Mouse (Mus musculus): ENCODE data around the gene Smtnl1. TPM values are rescaled to one million over a fixed set of nuclear protein-coding genes. Genes with fewer than 3 reads are reported as not detected.

The Smtnl1 gene
- polyA plus RNA-seq, 1 experiment from 2014 or later = not detected

Other genes starting within 250 kb of the Smtnl1 start
- 38.6 and 39.2 TPM in 2 replicates for gene Ctnnd1, start 171.9 kb downstream of the Smtnl1 start, polyA plus RNA-seq (2015; fragmentation: Nextera tagmentation; extraction: Ambion mirVana)
- gene Btbd18, start 163.6 kb downstream of the Smtnl1 start, polyA plus RNA-seq (2015; fragmentation: Nextera tagmentation; extraction: Ambion mirVana) = 0.28 and 0.29 TPM in 2 replicates
- 217 and 222 TPM in 2 replicates for gene Selenoh, start 151.9 kb downstream of the Smtnl1 start, polyA plus RNA-seq (2015; fragmentation: Nextera tagmentation; extraction: Ambion mirVana)
- gene Gm28635, start 144.6 kb downstream of the Smtnl1 start, polyA plus RNA-seq (2015; fragmentation: Nextera tagmentation; extraction: Ambion mirVana) = not detected in 2 replicates
- gene Med19, start 144.2 kb downstream of the Smtnl1 start, polyA plus RNA-seq (2015; fragmentation: Nextera tagmentation; extraction: Ambion mirVana) = 52.1 and 53.5 TPM in 2 replicates
- 256 and 260 TPM in 2 replicates for gene Tmx2, start 143.5 kb downstream of the Smtnl1 start, polyA plus RNA-seq (2015; fragmentation: Nextera tagmentation; extraction: Ambion mirVana)
- gene Zdhhc5, start 107.5 kb downstream of the Smtnl1 start, polyA plus RNA-seq (2015; fragmentation: Nextera tagmentation; extraction: Ambion mirVana) = 17.2 and 18.5 TPM in 2 replicates
- 26.7 and 28.6 TPM in 2 replicates for gene Clp1, start 95.3 kb downstream of the Smtnl1 start, polyA plus RNA-seq (2015; fragmentation: Nextera tagmentation; extraction: Ambion mirVana)
- 22.2 and 25.4 TPM in 2 replicates for gene Ypel4, start 88.6 kb downstream of the Smtnl1 start, polyA plus RNA-seq (2015; fragmentation: Nextera tagmentation; extraction: Ambion mirVana)
- gene Gm19426, start 79.0 kb downstream of the Smtnl1 start, polyA plus RNA-seq (2015; fragmentation: Nextera tagmentation; extraction: Ambion mirVana) = 5.2 and 7.0 TPM in 2 replicates
- gene Serping1, start 47.2 kb downstream of the Smtnl1 start, polyA plus RNA-seq (2015; fragmentation: Nextera tagmentation; extraction: Ambion mirVana) = 34.6 and 39.4 TPM in 2 replicates
- gene Ube2l6, start 23.8 kb downstream of the Smtnl1 start, polyA plus RNA-seq (2015; fragmentation: Nextera tagmentation; extraction: Ambion mirVana) = 16.8 and 17.6 TPM in 2 replicates
- 59.2 and 61.9 TPM in 2 replicates for gene Timm10, start 4.3 kb upstream of the Smtnl1 start, polyA plus RNA-seq (2015; fragmentation: Nextera tagmentation; extraction: Ambion mirVana)
- 2.5 and 3.3 TPM in 2 replicates for gene Slc43a1, start 16.2 kb upstream of the Smtnl1 start, polyA plus RNA-seq (2015; fragmentation: Nextera tagmentation; extraction: Ambion mirVana)
- 2.0 and 3.1 TPM in 2 replicates for gene Rtn4rl2, start 64.1 kb upstream of the Smtnl1 start, polyA plus RNA-seq (2015; fragmentation: Nextera tagmentation; extraction: Ambion mirVana)
- 6.1 and 7.0 TPM in 2 replicates for gene Slc43a3, start 113.9 kb upstream of the Smtnl1 start, polyA plus RNA-seq (2015; fragmentation: Nextera tagmentation; extraction: Ambion mirVana)
- 0.25 and 0.48 TPM in 2 replicates for gene Prg2, start 157.8 kb upstream of the Smtnl1 start, polyA plus RNA-seq (2015; fragmentation: Nextera tagmentation; extraction: Ambion mirVana)
- gene Prg3, start 165.6 kb upstream of the Smtnl1 start, polyA plus RNA-seq (2015; fragmentation: Nextera tagmentation; extraction: Ambion mirVana) = not detected in 2 replicates
- gene Ssrp1, start 214.6 kb upstream of the Smtnl1 start, polyA plus RNA-seq (2015; fragmentation: Nextera tagmentation; extraction: Ambion mirVana) = 190 and 199 TPM in 2 replicates
- gene P2rx3, start 214.8 kb upstream of the Smtnl1 start, polyA plus RNA-seq (2015; fragmentation: Nextera tagmentation; extraction: Ambion mirVana) = 19.3 and 20.3 TPM in 2 replicates
- gene Tnks1bp1, start 225.4 kb upstream of the Smtnl1 start, polyA plus RNA-seq (2015; fragmentation: Nextera tagmentation; extraction: Ambion mirVana) = 27.2 and 30.2 TPM in 2 replicates